8 mouse cellular contexts compared by ENCODE assay signal in the genomic region with DNA sequence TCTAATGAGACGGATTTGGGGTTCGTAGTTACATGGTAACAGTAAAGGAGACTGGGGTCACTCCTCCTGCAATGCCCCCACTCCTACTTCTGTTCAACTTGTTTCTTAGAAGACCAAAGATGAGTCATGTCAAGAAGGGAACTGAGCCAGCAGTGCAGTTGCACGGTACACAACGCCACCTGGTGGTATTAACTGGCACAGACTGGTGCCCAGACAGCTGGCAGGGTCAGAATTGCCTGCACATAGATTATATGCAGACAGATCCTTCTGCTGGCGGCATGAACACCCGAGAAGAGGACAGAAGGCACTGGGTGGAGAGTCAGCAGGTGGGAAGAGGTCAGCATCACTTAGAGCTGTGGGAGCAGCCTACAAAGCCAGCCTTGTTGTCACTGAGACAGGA.
DNase-seq lines count a peak whose midpoint lies in the region; ATAC-seq lines count a peak whose summit lies in the region.

No protein-coding gene starts in this region.

- intact Hi-C loops in heart, postnatal 10 days (cut with DNase I), result loop anchor here (2.0 kb wide), 2 partner anchors 231 to 293 kb away; no protein-coding TSS in a partner anchor

- H3K27ac ChIP-seq in kidney, embryonic 14.5 days (ENCODE audit: low read depth, low read length), result no peak overlapping the region
- no peak overlapping the region for H3K27ac ChIP-seq in embryonic facial prominence, embryonic 14.5 days (replicated peaks; ENCODE audit: low read depth, low read length)
- no peak overlapping the region for H3K27ac ChIP-seq in midbrain, embryonic 11.5 days (ENCODE audit: low read depth, low read length)

- no peaks in the 10 kb centered on the region for H3K9me3 ChIP-seq in kidney, embryonic 14.5 days (ENCODE audit: control insufficient read depth, low read length)
- H3K9me3 ChIP-seq in embryonic facial prominence, embryonic 14.5 days (ENCODE audit: control insufficient read depth, low read length), result no peaks in the 10 kb centered on the region
- no peaks in the 10 kb centered on the region for H3K9me3 ChIP-seq in midbrain, embryonic 11.5 days (ENCODE audit: control insufficient read depth, low read length)

- no peaks in the 10 kb centered on the region for H3K36me3 ChIP-seq in kidney, embryonic 14.5 days (ENCODE audit: control insufficient read depth, insufficient read depth, low read length)
- H3K36me3 ChIP-seq in embryonic facial prominence, embryonic 14.5 days (ENCODE audit: control insufficient read depth, insufficient read depth, low read length), result no peaks in the 10 kb centered on the region
- no peaks in the 10 kb centered on the region for H3K36me3 ChIP-seq in midbrain, embryonic 11.5 days (ENCODE audit: control insufficient read depth, insufficient read depth, low read length)

- DNase-seq in kidney, adult 18-20 months, result peak; percentile 76
- peak; percentile 70 for DNase-seq in adrenal gland, postnatal 25 days
- DNase-seq in embryonic facial prominence, embryonic 14.5 days (ENCODE audit: low spot score), result peak; percentile 64
- DNase-seq in heart, postnatal 10 days, result peak; percentile 71 to 85
- DNase-seq in layer of hippocampus, postnatal 25 days (ENCODE audit: extremely low spot score in 1 of 2, low spot score in 1 of 2), result peak; percentile 69 to 78
- peak; percentile 98 for DNase-seq in midbrain, embryonic 11.5 days (ENCODE audit: low spot score, missing footprints)
- peak; percentile 68 for DNase-seq in skeletal muscle tissue, adult 2 months (ENCODE audit: low read depth, low spot score)

- no peak overlapping the region for H3K4me2 ChIP-seq in kidney, embryonic 14.5 days (replicated peaks; ENCODE audit: low read depth, low read length)
- no peak overlapping the region; the same call in 1 of the 2 replicates for H3K4me2 ChIP-seq in embryonic facial prominence, embryonic 14.5 days (ENCODE audit: low read depth, low read length)
- H3K4me2 ChIP-seq in midbrain, embryonic 11.5 days, result peak overlapping the region; percentile 43

- 15% methylated on average over 6 of the region's 6 CpGs for WGBS in kidney, embryonic 14.5 days
- 14% methylated on average over 6 of the region's 6 CpGs for WGBS in embryonic facial prominence, embryonic 14.5 days
- WGBS in midbrain, embryonic 11.5 days, result 20% methylated on average over 6 of the region's 6 CpGs

- no peak overlapping the region for H3K9ac ChIP-seq in kidney, embryonic 14.5 days (ENCODE audit: low read depth, low read length)
- no peak overlapping the region for H3K9ac ChIP-seq in embryonic facial prominence, embryonic 14.5 days (ENCODE audit: low read depth, low read length)
- no peak overlapping the region for H3K9ac ChIP-seq in midbrain, embryonic 11.5 days (ENCODE audit: low read length)

- no peak for ATAC-seq in kidney, embryonic 14.5 days (ENCODE audit: low FRiP score, low TSS enrichment)
- ATAC-seq in embryonic facial prominence, embryonic 14.5 days (ENCODE audit: low read depth), result no peak
- ATAC-seq in midbrain, embryonic 11.5 days (ENCODE audit: low FRiP score), result 0 out of 2 replicates have a peak, but pooled peaks have one; percentile 23

- peaks cover 38% of the 10 kb centered on the region for H3K27me3 ChIP-seq in kidney, embryonic 14.5 days (ENCODE audit: control insufficient read depth, insufficient read depth, low read length)
- peaks cover 19% of the 10 kb centered on the region for H3K27me3 ChIP-seq in embryonic facial prominence, embryonic 14.5 days (replicated peaks; ENCODE audit: control insufficient read depth, insufficient read depth, low read length)
- H3K27me3 ChIP-seq in midbrain, embryonic 11.5 days (ENCODE audit: control insufficient read depth, insufficient read depth, low read length), result peaks cover 3% of the 10 kb centered on the region; the same call in 1 of the 2 replicates

- H3K4me1 ChIP-seq in kidney, embryonic 14.5 days (ENCODE audit: control insufficient read depth, insufficient read depth, low read length), result peaks cover 8% of the 10 kb centered on the region
- H3K4me1 ChIP-seq in embryonic facial prominence, embryonic 14.5 days (ENCODE audit: control insufficient read depth, insufficient read depth, low read length), result peaks cover 10% of the 10 kb centered on the region; the same call in 1 of the 2 replicates
- peaks cover 32% of the 10 kb centered on the region for H3K4me1 ChIP-seq in midbrain, embryonic 11.5 days (ENCODE audit: control insufficient read depth, insufficient read depth, low read length)

- no peak overlapping the region for H3K4me3 ChIP-seq in kidney, embryonic 14.5 days (ENCODE audit: low read length)
- H3K4me3 ChIP-seq in embryonic facial prominence, embryonic 14.5 days (ENCODE audit: low read depth, low read length), result no peak overlapping the region
- H3K4me3 ChIP-seq in midbrain, embryonic 11.5 days (ENCODE audit: low read depth, low read length), result no peak overlapping the region
